Mouse (Mus musculus): ENCODE results near the gene Os9. TPM values are rescaled to one million over a fixed set of nuclear protein-coding genes. Genes with fewer than 3 reads are reported as not detected.

Os9 gene
- polyA plus RNA-seq, 1 experiment from 2014 or later = 126 TPM

Other genes with a start within 250 kb of the Os9 start
- gene Atp23, start 219.8 kb downstream of the Os9 start, polyA plus RNA-seq (2015; fragmentation: Nextera tagmentation; extraction: Ambion mirVana) = 10.0 and 10.5 TPM in 2 replicates
- gene Ctdsp2, start 142.4 kb downstream of the Os9 start, polyA plus RNA-seq (2015; fragmentation: Nextera tagmentation; extraction: Ambion mirVana) = 22.9 and 27.6 TPM in 2 replicates
- gene Avil, start 120.4 kb downstream of the Os9 start, polyA plus RNA-seq (2015; fragmentation: Nextera tagmentation; extraction: Ambion mirVana) = 0.15 and 0.40 TPM in 2 replicates
- gene Tsfm, start 90.3 kb downstream of the Os9 start, polyA plus RNA-seq (2015; fragmentation: Nextera tagmentation; extraction: Ambion mirVana) = 60.8 and 66.0 TPM in 2 replicates
- gene Mettl1, start 79.7 kb downstream of the Os9 start, polyA plus RNA-seq (2015; fragmentation: Nextera tagmentation; extraction: Ambion mirVana) = 20.1 and 23.0 TPM in 2 replicates
- 0.11 and 0.18 TPM in 2 replicates for gene Eef1akmt3, start 79.6 kb downstream of the Os9 start, polyA plus RNA-seq (2015; fragmentation: Nextera tagmentation; extraction: Ambion mirVana)
- gene Cyp27b1, start 72.9 kb downstream of the Os9 start, polyA plus RNA-seq (2015; fragmentation: Nextera tagmentation; extraction: Ambion mirVana) = 0.20 and 0.26 TPM in 2 replicates
- gene March9, start 60.9 kb downstream of the Os9 start, polyA plus RNA-seq (2015; fragmentation: Nextera tagmentation; extraction: Ambion mirVana) = 5.3 and 6.6 TPM in 2 replicates
- gene Cdk4, start 57.6 kb downstream of the Os9 start, polyA plus RNA-seq (2015; fragmentation: Nextera tagmentation; extraction: Ambion mirVana) = 1,494 and 1,664 TPM in 2 replicates
- 119 and 120 TPM in 2 replicates for gene Tspan31, start 50.9 kb downstream of the Os9 start, polyA plus RNA-seq (2015; fragmentation: Nextera tagmentation; extraction: Ambion mirVana)
- gene Agap2, start 45.8 kb downstream of the Os9 start, polyA plus RNA-seq (2015; fragmentation: Nextera tagmentation; extraction: Ambion mirVana) = 2.2 and 4.7 TPM in 2 replicates
- 41.5 and 45.8 TPM in 2 replicates for gene B4galnt1, start 44.1 kb upstream of the Os9 start, polyA plus RNA-seq (2015; fragmentation: Nextera tagmentation; extraction: Ambion mirVana)
- gene Slc26a10, start 59.5 kb upstream of the Os9 start, polyA plus RNA-seq (2015; fragmentation: Nextera tagmentation; extraction: Ambion mirVana) = 1.0 and 1.6 TPM in 2 replicates
- 32.3 and 33.0 TPM in 2 replicates for gene Arhgef25, start 69.0 kb upstream of the Os9 start, polyA plus RNA-seq (2015; fragmentation: Nextera tagmentation; extraction: Ambion mirVana)
- 179 and 224 TPM in 2 replicates for gene Dtx3, start 74.6 kb upstream of the Os9 start, polyA plus RNA-seq (2015; fragmentation: Nextera tagmentation; extraction: Ambion mirVana)
- 26.7 and 28.4 TPM in 2 replicates for gene Pip4k2c, start 90.5 kb upstream of the Os9 start, polyA plus RNA-seq (2015; fragmentation: Nextera tagmentation; extraction: Ambion mirVana)
- 98.9 and 106 TPM in 2 replicates for gene Kif5a, start 142.2 kb upstream of the Os9 start, polyA plus RNA-seq (2015; fragmentation: Nextera tagmentation; extraction: Ambion mirVana)
- 319 and 342 TPM in 2 replicates for gene Dctn2, start 145.2 kb upstream of the Os9 start, polyA plus RNA-seq (2015; fragmentation: Nextera tagmentation; extraction: Ambion mirVana)
- 10.2 and 15.3 TPM in 2 replicates for gene Mbd6, start 167.9 kb upstream of the Os9 start, polyA plus RNA-seq (2015; fragmentation: Nextera tagmentation; extraction: Ambion mirVana)
- gene Mars, start 190.7 kb upstream of the Os9 start, polyA plus RNA-seq (2015; fragmentation: Nextera tagmentation; extraction: Ambion mirVana) = 127 and 135 TPM in 2 replicates
- gene Arhgap9, start 200.8 kb upstream of the Os9 start, polyA plus RNA-seq (2015; fragmentation: Nextera tagmentation; extraction: Ambion mirVana) = 0.49 and 1.2 TPM in 2 replicates
- 1.3 and 1.4 TPM in 2 replicates for gene Gli1, start 220.8 kb upstream of the Os9 start, polyA plus RNA-seq (2015; fragmentation: Nextera tagmentation; extraction: Ambion mirVana)
- not detected in 2 replicates for gene Inhbe, start 233.3 kb upstream of the Os9 start, polyA plus RNA-seq (2015; fragmentation: Nextera tagmentation; extraction: Ambion mirVana)
- not detected in 2 replicates for gene Inhbc, start 249.3 kb upstream of the Os9 start, polyA plus RNA-seq (2015; fragmentation: Nextera tagmentation; extraction: Ambion mirVana)

All from forebrain, embryonic 16.5 days (tissue).